Mouse (Mus musculus) erythroblast, embryonic 14.5 days (primary cell): ENCODE data around the gene Rab9.

Experiments
- GATA1 ChIP-seq: IDR thresholded peaks from 2 replicates; pipeline ENCODE4 v1.6.1; 2012; ENCODE audit warnings: low read length, inconsistent platforms, mixed read lengths
- TAL1 ChIP-seq: IDR thresholded peaks from 3 replicates; pipeline ENCODE4 v1.6.1; 2012; ENCODE audit warnings: low read length, inconsistent platforms, mixed read lengths

DNA sequence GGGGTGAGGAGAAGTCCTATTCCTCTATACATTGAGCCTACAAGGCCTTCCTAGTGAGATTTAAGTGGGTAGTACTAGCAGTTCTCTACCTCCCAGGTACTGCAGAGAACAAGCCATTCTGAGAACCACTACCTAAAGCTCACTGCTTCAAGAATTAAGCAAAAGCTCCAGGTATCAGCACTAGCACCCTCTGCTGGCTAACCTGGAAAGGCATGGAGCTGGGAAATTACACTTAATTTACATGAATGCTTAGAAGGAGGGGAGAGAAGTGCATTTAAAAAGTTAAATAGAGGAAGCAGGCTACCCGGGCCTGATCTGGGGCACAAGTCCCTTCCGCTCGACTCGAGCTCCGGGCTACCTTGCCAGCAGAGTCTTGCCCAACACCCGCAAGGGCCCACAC lies 63.5 kb downstream of the Rab9 start:
- TF ChIP-seq GATA1 (no peak), TAL1 (no peak)
